In the genomic region with DNA sequence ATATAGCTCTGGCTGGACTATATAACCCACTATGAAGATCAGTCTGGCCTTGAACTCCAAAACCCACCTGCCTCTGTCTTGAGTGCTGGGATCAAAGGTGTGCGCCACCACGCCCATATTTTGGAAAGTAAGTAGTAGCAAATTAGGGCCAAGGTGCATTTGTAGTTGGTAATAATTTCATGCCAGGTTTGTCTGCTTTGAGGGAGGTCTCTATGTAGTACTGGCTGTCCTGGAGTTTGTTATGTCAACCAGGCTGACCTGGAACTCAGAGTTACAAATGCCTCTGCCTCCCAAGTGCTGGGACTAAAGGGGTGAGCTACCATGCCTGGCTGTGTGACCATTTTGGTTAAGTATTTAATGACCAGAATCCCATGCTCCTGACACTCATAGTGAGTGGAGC, we compare ENCODE assay signal across 22 mouse cellular contexts. TPM values are rescaled to one million over a fixed set of nuclear protein-coding genes. Genes with fewer than 3 reads are reported as not detected.
A peak's percentile ranks its signal among the peaks of the same experiment; 100 is the strongest.
DNase-seq lines count a peak whose midpoint lies in the region; ATAC-seq and TF ChIP-seq lines count a peak whose summit lies in the region.
"Had no signal": no experiment of that assay in that cellular context is flagged by ENCODE, and none has a peak within 500 bp of the region (broad histone marks: within the 10 kb centered on the region; RNA-seq: fewer than 3 reads in every experiment).

No protein-coding gene starts in this region.

- H3K4me1 ChIP-seq in kidney, adult 2 months (ENCODE audit: control insufficient read depth, insufficient read depth, low read length), result peaks cover 13% of the 10 kb centered on the region; the same call in 1 of the 2 replicates
- H3K4me1 ChIP-seq in kidney, embryonic 15.5 days, result no peaks in the 10 kb centered on the region
- H3K4me1 ChIP-seq in CH12.LX (ENCODE audit: control insufficient read depth in 1 of 2, insufficient read depth in 2 of 2), result peaks cover 3 to 21% of the 10 kb centered on the region in 2 experiments; a peak in 3 of 4 replicates

- TF ChIP-seq POLR2A in kidney, adult 2 months (IDR thresholded peaks at IDR 0.05; ENCODE audit: low read depth, low read length), result no peak
- TF ChIP-seq POLR2A in CH12.LX (IDR thresholded peaks at IDR 0.05; ENCODE audit: low read depth, low read length), result no peak

- no peaks in the 10 kb centered on the region for H3K79me2 ChIP-seq in CH12.LX (replicated peaks; ENCODE audit: control insufficient read depth, extremely low read depth, insufficient read depth, poor library complexity, severe bottlenecking)

- DNase-seq in heart, adult 11 months, result peak; percentile 59
- no peak for DNase-seq in heart, adult 8-10 months (ENCODE audit: low spot score)
- DNase-seq in kidney, adult 2 months, result peak; percentile 78
- DNase-seq in kidney, postnatal 10 days, result no peak
- DNase-seq in kidney, adult 9 months, result peak; percentile 87
- no peak for DNase-seq in CH12.LX (ENCODE audit: extremely low read depth)
- no peak for DNase-seq in embryo, embryonic 11 days
- DNase-seq: adrenal gland, adult 2 months; adrenal gland, adult 8-10 months; adrenal gland, postnatal 10 days; adrenal gland, postnatal 14 days; adrenal gland, postnatal 25 days; adrenal gland, postnatal 36 days; B cell, adult 2 months; cerebellum, adult 11 months; cerebellum, adult 11-12 months; cerebellum, adult 18-20 months had no signal

- TF ChIP-seq RAD21 in CH12.LX (IDR thresholded peaks at IDR 0.05; ENCODE audit: low read depth, low read length), result no peak

- no peak overlapping the region for H3K4me2 ChIP-seq in kidney, embryonic 15.5 days
- no peak overlapping the region for H3K4me2 ChIP-seq in CH12.LX (ENCODE audit: insufficient read depth, low read depth, poor library complexity, severe bottlenecking)

- peaks cover 16% of the 10 kb centered on the region for H3K36me3 ChIP-seq in kidney, adult 2 months (ENCODE audit: control insufficient read depth, insufficient read depth, low read length)
- peaks cover 91% of the 10 kb centered on the region for H3K36me3 ChIP-seq in kidney, embryonic 15.5 days
- peaks cover 55 to 90% of the 10 kb centered on the region in 2 experiments for H3K36me3 ChIP-seq in CH12.LX (replicated peaks in 1 of 2; ENCODE audit: control insufficient read depth in 1 of 2, insufficient read depth in 1 of 2, low read length in 1 of 2)

- H3K9ac ChIP-seq in kidney, embryonic 15.5 days, result no peak overlapping the region
- H3K9ac ChIP-seq in CH12.LX (ENCODE audit: insufficient read depth, low read depth), result no peak overlapping the region

- H3K27me3 ChIP-seq in kidney, adult 2 months (replicated peaks; ENCODE audit: control insufficient read depth, insufficient read depth, low read length), result no peaks in the 10 kb centered on the region
- H3K27me3 ChIP-seq in kidney, embryonic 15.5 days, result no peaks in the 10 kb centered on the region
- H3K27me3 ChIP-seq in CH12.LX (replicated peaks), result no peaks in the 10 kb centered on the region
- H3K27me3 ChIP-seq: Patski had no signal

- TF ChIP-seq EP300 in CH12.LX (IDR thresholded peaks at IDR 0.05; ENCODE audit: low read length), result no peak

- no peak overlapping the region for H3K4me3 ChIP-seq in kidney, adult 2 months (ENCODE audit: insufficient read depth, low read depth, low read length)
- H3K4me3 ChIP-seq in kidney, embryonic 15.5 days (replicated peaks), result no peak overlapping the region
- no peak overlapping the region for H3K4me3 ChIP-seq in CH12.LX (replicated peaks in 1 of 3; ENCODE audit: low read depth in 2 of 3, low read length in 2 of 3, poor library complexity in 1 of 3)

- 78% methylated on average over 2 of the region's 2 CpGs for WGBS in kidney, adult 2 months
- 98% methylated on average over 2 of the region's 2 CpGs for WGBS in kidney, embryonic 15.5 days

- H3K9me3 ChIP-seq in kidney, embryonic 15.5 days (replicated peaks), result no peaks in the 10 kb centered on the region
- H3K9me3 ChIP-seq in CH12.LX (replicated peaks; ENCODE audit: low read length), result no peaks in the 10 kb centered on the region
- H3K9me3 ChIP-seq: G1E had no signal

- TF ChIP-seq CTCF in kidney, adult 2 months (conservative IDR thresholded peaks at IDR 0.05; ENCODE audit: insufficient read depth, insufficient read length, low read depth, low read length), result no peak
- TF ChIP-seq CTCF in CH12.LX (conservative IDR thresholded peaks at IDR 0.05 in 1 of 2, IDR thresholded peaks at IDR 0.05 in 1 of 2; ENCODE audit: low read depth in 2 of 2, low read length in 2 of 2), result no peak

- H3K27ac ChIP-seq in kidney, adult 2 months (ENCODE audit: insufficient read depth, low read depth, low read length), result no peak overlapping the region; the same call in 1 of the 2 replicates
- H3K27ac ChIP-seq in kidney, embryonic 15.5 days, result no peak overlapping the region
- peak overlapping the region; percentile 34; the same call in 1 of the 2 replicates for H3K27ac ChIP-seq in CH12.LX (ENCODE audit: insufficient read depth, low read depth)

- ATAC-seq in kidney, embryonic 15.5 days (replicated peaks; ENCODE audit: low FRiP score), result no peak
- ATAC-seq: CD4-positive, CD25-positive, alpha-beta regulatory T cell, adult 4 months; Patski had no signal

- in situ Hi-C loops in CH12.LX (cut with MboI; ENCODE audit: low pct_ligation_motif_present, low pct_unique_long_range_greater_than_20kb, low sequenced_read_pairs), result no loop called here

- dilution Hi-C loops in CH12.LX (cut with MboI; ENCODE audit: extremely low pct_ligation_motif_present, extremely low pct_unique_long_range_greater_than_20kb, low sequenced_read_pairs), result no loop called here

TF ChIP-seq in CH12.LX, 34 proteins besides CTCF, POLR2A, EP300 and RAD21:
- TF ChIP-seq USF1 (IDR thresholded peaks at IDR 0.05; ENCODE audit: low read depth, low read length), result no peak

RNA-seq across cellular contexts. Expression of gene Angptl7, which starts 20.0 kb away (rescaled TPM):
- total RNA-seq in heart, adult 8-10 months (2022), result 1 to 10 TPM in 2 of 4 experiments, under 1 TPM in 2; 0.72 to 1.8 (median 1.3) TPM
- 27.3 and 30.0 TPM in 2 replicates for polyA plus RNA-seq in kidney, adult 2 months (2012; rRNA removed)
- polyA plus RNA-seq in kidney, embryonic 15.5 days (2015; fragmentation: Nextera tagmentation; extraction: Ambion mirVana), result 1.4 and 3.8 TPM in 2 replicates
- total RNA-seq in CH12.LX (2012; rRNA removed) (not detected in 2 replicates), CH12.LX (2014; rRNA removed) (not detected in 2 replicates)
- 0.14 TPM in 1 of 2 replicates, not detected in the other for polyA plus RNA-seq in CH12.LX (2012; ENCODE audit: insufficient read length, low read depth)
- total RNA-seq: MEL had no signal
- polyA plus RNA-seq: G1E had no signal

RNA-seq across cellular contexts. Expression of gene Mtor, which starts 31.8 kb away (rescaled TPM):
- total RNA-seq in heart, adult 8-10 months (2022), result 10 to 100 TPM; 43.9 to 59.9 (median 52.8) TPM
- 39.8 and 50.1 TPM in 2 replicates for polyA plus RNA-seq in kidney, adult 2 months (2012; rRNA removed)
- 19.5 and 20.0 TPM in 2 replicates for polyA plus RNA-seq in kidney, embryonic 15.5 days (2015; fragmentation: Nextera tagmentation; extraction: Ambion mirVana)
- total RNA-seq in CH12.LX (2012; rRNA removed) (24.3 and 25.5 TPM in 2 replicates), CH12.LX (2014; rRNA removed) (10.5 TPM in 2 replicates)
- polyA plus RNA-seq in CH12.LX (2012; ENCODE audit: insufficient read length, low read depth), result 23.8 and 28.6 TPM in 2 replicates

RNA-seq across cellular contexts. Expression of gene Ubiad1, which starts 35.7 kb away (rescaled TPM):
- total RNA-seq in heart, adult 8-10 months (2022), result 10 to 100 TPM; 14.7 to 19.5 (median 16.1) TPM
- polyA plus RNA-seq in kidney, adult 2 months (2012; rRNA removed), result 50.8 and 61.6 TPM in 2 replicates
- polyA plus RNA-seq in kidney, embryonic 15.5 days (2015; fragmentation: Nextera tagmentation; extraction: Ambion mirVana), result 24.9 and 26.8 TPM in 2 replicates
- 20.9 and 24.6 TPM in 2 replicates for total RNA-seq in CH12.LX (2012; rRNA removed)
- total RNA-seq in CH12.LX (2014; rRNA removed), result 20.0 and 21.9 TPM in 2 replicates
- 16.9 and 20.5 TPM in 2 replicates for polyA plus RNA-seq in CH12.LX (2012; ENCODE audit: insufficient read length, low read depth)

Comparison
In these comparisons a context has a peak if more than half of its experiments do, and no peak if none do; other contexts are left out.
1. DNase-seq: peak in heart, adult 11 months (single experiment), kidney, adult 2 months (single experiment) and kidney, adult 9 months (single experiment); none in heart, adult 8-10 months (single experiment), kidney, postnatal 10 days (single experiment), CH12.LX (single experiment) and embryo, embryonic 11 days (single experiment).